Mouse (Mus musculus): ENCODE results near the gene Cdc6.

Gene Cdc6

GRCm38 (mm10) chr11:98907437-98908173 lies at the start of gene Cdc6:
Gene Cdc6, plus strand, starts transcription at chr11:98907801.
- DNase-seq = peak; percentile 95

GRCm38 (mm10) chr11:98858759-98859731 lies 48.6 kb upstream of the Cdc6 start:
- peak; percentile 93 to 96 for DNase-seq

- peak; percentile 98 for DNase-seq
Observed at GRCm38 (mm10) chr11:98863028-98863750, 44.4 kb upstream of the Cdc6 start, which contains the start of gene Wipf2. Gene Wipf2, plus strand, starts transcription at chr11:98863638.

GRCm38 (mm10) chr11:98863751-98864429 lies 43.7 kb upstream of the Cdc6 start:
- no peak for DNase-seq

- DNase-seq = peak; percentile 43 to 44
Observed at GRCm38 (mm10) chr11:98867293-98867692, 40.3 kb upstream of the Cdc6 start.

GRCm38 (mm10) chr11:98869906-98870305 lies 37.7 kb upstream of the Cdc6 start:
- DNase-seq = no peak

- DNase-seq = no peak
Observed at GRCm38 (mm10) chr11:98870791-98871190, 36.8 kb upstream of the Cdc6 start.

- DNase-seq = no peak
Observed at GRCm38 (mm10) chr11:98871416-98871815, 36.2 kb upstream of the Cdc6 start.

- DNase-seq = no peak
Observed at GRCm38 (mm10) chr11:98872040-98872439, 35.6 kb upstream of the Cdc6 start.

- no peak for DNase-seq
Observed at GRCm38 (mm10) chr11:98873900-98874299, 33.7 kb upstream of the Cdc6 start.

GRCm38 (mm10) chr11:98877001-98877400 lies 30.6 kb upstream of the Cdc6 start:
- DNase-seq = no peak

GRCm38 (mm10) chr11:98887703-98888102 lies 19.9 kb upstream of the Cdc6 start:
- no peak for DNase-seq

- DNase-seq = no peak
Observed at GRCm38 (mm10) chr11:98889077-98889476, 18.5 kb upstream of the Cdc6 start.

- no peak for DNase-seq
Observed at GRCm38 (mm10) chr11:98889977-98890376, 17.6 kb upstream of the Cdc6 start.

- no peak for DNase-seq
Observed at GRCm38 (mm10) chr11:98892426-98892825, 15.2 kb upstream of the Cdc6 start.

- DNase-seq = no peak
Observed at GRCm38 (mm10) chr11:98900529-98901125, 7.0 kb upstream of the Cdc6 start.

- DNase-seq = no peak
Observed at GRCm38 (mm10) chr11:98902621-98903245, 4.9 kb upstream of the Cdc6 start.

GRCm38 (mm10) chr11:98904577-98904976 lies 3.0 kb upstream of the Cdc6 start:
- DNase-seq = no peak

- DNase-seq = no peak
Observed at GRCm38 (mm10) chr11:98905033-98905432, 2.6 kb upstream of the Cdc6 start.

- no peak for DNase-seq
Observed at GRCm38 (mm10) chr11:98905583-98905982, 2.0 kb upstream of the Cdc6 start.

GRCm38 (mm10) chr11:98907063-98907436 lies 551 bp upstream of the Cdc6 start:
- DNase-seq = no peak
